Mouse (Mus musculus) megakaryocyte, embryonic 14.5 days (primary cell): ENCODE measurements around the gene Vezf1.

Source experiments
- FLI1 ChIP-seq: IDR thresholded peaks from 2 replicates; pipeline ENCODE4 v1.6.1; 2012; ENCODE audit warnings: low read length, inconsistent platforms, mixed read lengths
- GATA1 ChIP-seq: IDR thresholded peaks from 3 replicates; pipeline ENCODE4 v1.6.1; 2012; ENCODE audit warnings: mixed read lengths, low read length, inconsistent platforms, borderline replicate concordance

GRCm38 (mm10) chr11:88107365-88107764 is 39.3 kb downstream of the Vezf1 start:
- 0 out of 2 replicates have a peak, but pooled peaks have one; percentile 36 for TF ChIP-seq FLI1
- TF ChIP-seq GATA1: no peak
